Mouse (Mus musculus): ENCODE results near the gene Vangl2. TPM values are rescaled to one million over a fixed set of nuclear protein-coding genes. Genes with fewer than 3 reads are reported as not detected.

Vangl2 gene
- total RNA-seq, 1 experiment, result 25.3 TPM

- H3K36me3 ChIP-seq (ENCODE audit: control insufficient read depth, insufficient read depth, low read length, poor library complexity, severe bottlenecking), result peaks cover 6% of the 10 kb centered on the region
- in situ Hi-C loops (cut with MboI; ENCODE audit: low sequenced_read_pairs in 2 of 2, unreplicated experiment in 2 of 2), result loop anchor here (10.0 to 25.0 kb wide), 2 partner anchors 174 to 187 kb away; no protein-coding TSS in a partner anchor
- no peaks in the 10 kb centered on the region for H3K4me1 ChIP-seq (ENCODE audit: control insufficient read depth in 2 of 2, insufficient read depth in 2 of 2, low read length in 2 of 2, poor library complexity in 1 of 2)
- H3K27ac ChIP-seq (ENCODE audit: insufficient read depth, low read depth, low read length, poor library complexity, severe bottlenecking), result no peak overlapping the region
- no peak for TF ChIP-seq CHD2 (IDR thresholded peaks at IDR 0.05; ENCODE audit: low read depth, low read length)
- no peak for TF ChIP-seq MAFK (IDR thresholded peaks at IDR 0.05; ENCODE audit: insufficient read depth, low read depth, low read length)
- TF ChIP-seq HCFC1 (IDR thresholded peaks at IDR 0.05; ENCODE audit: borderline replicate concordance, insufficient read depth, low read length), result no peak
- no peak for TF ChIP-seq ZNF384 (IDR thresholded peaks at IDR 0.05; ENCODE audit: low read depth, low read length)
- TF ChIP-seq ZC3H11A (IDR thresholded peaks at IDR 0.05; ENCODE audit: borderline replicate concordance, low read depth, low read length), result no peak
- H3K4me3 ChIP-seq (ENCODE audit: insufficient read depth in 1 of 2, low read depth in 1 of 2, low read length in 2 of 2, poor library complexity in 1 of 2, severe bottlenecking in 1 of 2), result no peak overlapping the region
- H3K9ac ChIP-seq (ENCODE audit: insufficient read depth, low read depth, low read length, poor library complexity, severe bottlenecking), result no peak overlapping the region
- H3K9me3 ChIP-seq (ENCODE audit: control insufficient read depth, insufficient read depth, low read depth, low read length), result no peaks in the 10 kb centered on the region
- DNase-seq (ENCODE audit: low read depth, low spot score), result no peak
Measured at GRCm38 (mm10) chr1:171998820-171999597, 29.2 kb downstream of the Vangl2 start.

- Histone ChIP-seq H3K36me3 (ENCODE audit: control insufficient read depth, insufficient read depth, low read length, poor library complexity, severe bottlenecking) (no peaks in the 10 kb centered on the region), H3K4me3 (ENCODE audit: insufficient read depth in 1 of 2, low read depth in 1 of 2, low read length in 2 of 2, poor library complexity in 1 of 2, severe bottlenecking in 1 of 2) (no peak overlapping the region), H3K9me3 (ENCODE audit: control insufficient read depth, insufficient read depth, low read depth, low read length) (no peaks in the 10 kb centered on the region), H3K9ac (ENCODE audit: insufficient read depth, low read depth, low read length, poor library complexity, severe bottlenecking) (no peak overlapping the region), H3K4me1 (ENCODE audit: control insufficient read depth in 2 of 2, insufficient read depth in 2 of 2, low read length in 2 of 2, poor library complexity in 1 of 2) (no peaks in the 10 kb centered on the region), H3K27ac (ENCODE audit: insufficient read depth, low read depth, low read length, poor library complexity, severe bottlenecking) (no peak overlapping the region)
- in situ Hi-C loops (cut with MboI; ENCODE audit: low sequenced_read_pairs in 2 of 2, unreplicated experiment in 2 of 2), result loop anchor here (10.0 to 25.0 kb wide), 2 partner anchors 172 to 184 kb away; no protein-coding TSS in a partner anchor
- TF ChIP-seq HCFC1 (IDR thresholded peaks at IDR 0.05; ENCODE audit: borderline replicate concordance, insufficient read depth, low read length) (no peak), CHD2 (IDR thresholded peaks at IDR 0.05; ENCODE audit: low read depth, low read length) (no peak)
- no peak for DNase-seq (ENCODE audit: low read depth, low spot score)
Measured at GRCm38 (mm10) chr1:171996701-171997100, 31.5 kb downstream of the Vangl2 start.

- no peak for TF ChIP-seq CHD2 (IDR thresholded peaks at IDR 0.05; ENCODE audit: low read depth, low read length)
- no peak for TF ChIP-seq MAFK (IDR thresholded peaks at IDR 0.05; ENCODE audit: insufficient read depth, low read depth, low read length)
- no peak for TF ChIP-seq ZNF384 (IDR thresholded peaks at IDR 0.05; ENCODE audit: low read depth, low read length)
- no peak for TF ChIP-seq ZC3H11A (IDR thresholded peaks at IDR 0.05; ENCODE audit: borderline replicate concordance, low read depth, low read length)
- TF ChIP-seq HCFC1 (IDR thresholded peaks at IDR 0.05; ENCODE audit: borderline replicate concordance, insufficient read depth, low read length), result no peak
- in situ Hi-C loops (cut with MboI; ENCODE audit: low sequenced_read_pairs in 2 of 2, unreplicated experiment in 2 of 2), result loop anchor here (10.0 to 25.0 kb wide), 2 partner anchors 170 to 183 kb away; no protein-coding TSS in a partner anchor
- H3K4me3 ChIP-seq (ENCODE audit: insufficient read depth in 1 of 2, low read depth in 1 of 2, low read length in 2 of 2, poor library complexity in 1 of 2, severe bottlenecking in 1 of 2), result no peak overlapping the region
- DNase-seq (ENCODE audit: low read depth, low spot score), result no peak
- no peak overlapping the region for H3K27ac ChIP-seq (ENCODE audit: insufficient read depth, low read depth, low read length, poor library complexity, severe bottlenecking)
- no peaks in the 10 kb centered on the region for H3K36me3 ChIP-seq (ENCODE audit: control insufficient read depth, insufficient read depth, low read length, poor library complexity, severe bottlenecking)
- H3K9ac ChIP-seq (ENCODE audit: insufficient read depth, low read depth, low read length, poor library complexity, severe bottlenecking), result no peak overlapping the region
- H3K4me1 ChIP-seq (ENCODE audit: control insufficient read depth in 2 of 2, insufficient read depth in 2 of 2, low read length in 2 of 2, poor library complexity in 1 of 2), result no peaks in the 10 kb centered on the region
- H3K9me3 ChIP-seq (ENCODE audit: control insufficient read depth, insufficient read depth, low read depth, low read length), result no peaks in the 10 kb centered on the region
Measured at GRCm38 (mm10) chr1:171994918-171995715, 33.1 kb downstream of the Vangl2 start.

GRCm38 (mm10) chr1:171994501-171994900 lies 33.7 kb downstream of the Vangl2 start:
- Histone ChIP-seq H3K4me3 (ENCODE audit: insufficient read depth in 1 of 2, low read depth in 1 of 2, low read length in 2 of 2, poor library complexity in 1 of 2, severe bottlenecking in 1 of 2) (no peak overlapping the region), H3K9me3 (ENCODE audit: control insufficient read depth, insufficient read depth, low read depth, low read length) (no peaks in the 10 kb centered on the region), H3K9ac (ENCODE audit: insufficient read depth, low read depth, low read length, poor library complexity, severe bottlenecking) (no peak overlapping the region), H3K4me1 (ENCODE audit: control insufficient read depth in 2 of 2, insufficient read depth in 2 of 2, low read length in 2 of 2, poor library complexity in 1 of 2) (no peaks in the 10 kb centered on the region), H3K36me3 (ENCODE audit: control insufficient read depth, insufficient read depth, low read length, poor library complexity, severe bottlenecking) (no peaks in the 10 kb centered on the region), H3K27ac (ENCODE audit: insufficient read depth, low read depth, low read length, poor library complexity, severe bottlenecking) (no peak overlapping the region)
- in situ Hi-C loops (cut with MboI; ENCODE audit: low sequenced_read_pairs in 2 of 2, unreplicated experiment in 2 of 2), result loop anchor here (10.0 to 25.0 kb wide), 2 partner anchors 170 to 182 kb away; no protein-coding TSS in a partner anchor
- no peak for DNase-seq (ENCODE audit: low read depth, low spot score)
- TF ChIP-seq HCFC1 (IDR thresholded peaks at IDR 0.05; ENCODE audit: borderline replicate concordance, insufficient read depth, low read length) (no peak), CHD2 (IDR thresholded peaks at IDR 0.05; ENCODE audit: low read depth, low read length) (no peak), MAFK (IDR thresholded peaks at IDR 0.05; ENCODE audit: insufficient read depth, low read depth, low read length) (no peak), ZNF384 (IDR thresholded peaks at IDR 0.05; ENCODE audit: low read depth, low read length) (no peak), ZC3H11A (IDR thresholded peaks at IDR 0.05; ENCODE audit: borderline replicate concordance, low read depth, low read length) (no peak)
